Mouse (Mus musculus) layer of hippocampus, adult 8-10 months (tissue): ENCODE measurements around the gene Gm4924. TPM values are rescaled to one million over a fixed set of nuclear protein-coding genes. Genes with fewer than 3 reads are reported as not detected.

Experiments used
- DNase-seq, 2 experiments: peaks; one replicate each; pipeline ENCODE4 v3.0.0; 2022; ENCODE audit warnings: low spot score in 2 of 2
- total RNA-seq, 4 experiments: library from RNA; stranded (reverse); gene quantifications; 2 replicates each; pipeline ENCODE4 v1.2.4; 2022

The Gm4924 gene
- 10 to 100 TPM in 3 of 4 experiments, 1 to 10 TPM in 1; 9.2 to 11.3 (median 10.6) TPM for total RNA-seq

- peak; percentile 86 to 88 for DNase-seq
Observed at GRCm38 (mm10) chr10:82354083-82355010, at the start of gene Gm4924. Gene Gm4924, plus strand, starts transcription at chr10:82354255.

GRCm38 (mm10) chr10:82316482-82316881, 37.6 kb upstream of the Gm4924 start, which contains the start of gene 4932415D10Rik:
Gene 4932415D10Rik, minus strand, starts transcription at chr10:82316582.
- DNase-seq = no peak

GRCm38 (mm10) chr10:82320134-82320533, 33.9 kb upstream of the Gm4924 start:
- DNase-seq = peak in 1 of 2 experiments; percentile 4

GRCm38 (mm10) chr10:82329826-82330225, 24.2 kb upstream of the Gm4924 start:
- no peak for DNase-seq

- DNase-seq = no peak
Observed at GRCm38 (mm10) chr10:82355401-82355800, 1.3 kb downstream of the Gm4924 start.

GRCm38 (mm10) chr10:82361911-82362310, 7.9 kb downstream of the Gm4924 start:
- DNase-seq = no peak

- DNase-seq = no peak
Observed at GRCm38 (mm10) chr10:82382992-82383391, 28.9 kb downstream of the Gm4924 start.

GRCm38 (mm10) chr10:82409511-82409910, 55.5 kb downstream of the Gm4924 start:
- DNase-seq = no peak

- DNase-seq = no peak
Observed at GRCm38 (mm10) chr10:82423631-82424030, 69.6 kb downstream of the Gm4924 start.

Other genes starting within 250 kb of the Gm4924 start
- gene AU041133, start 226.2 kb upstream of the Gm4924 start, total RNA-seq = 10 to 100 TPM in 1 of 4 experiments, 1 to 10 TPM in 3; 8.1 to 12.6 (median 9.1) TPM
- gene Zfp938, start 113.0 kb upstream of the Gm4924 start, total RNA-seq = 10 to 100 TPM; 20.5 to 26.2 (median 24.9) TPM
- under 1 TPM in 1 of 4 experiments, not detected in 3; 0.05 TPM for gene 4932415D10Rik, start 37.7 kb upstream of the Gm4924 start, total RNA-seq
- gene Gm1553, start 138.4 kb downstream of the Gm4924 start, total RNA-seq = not detected